Mouse (Mus musculus): ENCODE measurements at regions not wholly inside any gene's neighbourhood (a gene's known extent, or its start where the extent isn't known, plus 50 kb on each side); places are given as distances from the start of the nearest gene placed in this dataset.

DNA sequence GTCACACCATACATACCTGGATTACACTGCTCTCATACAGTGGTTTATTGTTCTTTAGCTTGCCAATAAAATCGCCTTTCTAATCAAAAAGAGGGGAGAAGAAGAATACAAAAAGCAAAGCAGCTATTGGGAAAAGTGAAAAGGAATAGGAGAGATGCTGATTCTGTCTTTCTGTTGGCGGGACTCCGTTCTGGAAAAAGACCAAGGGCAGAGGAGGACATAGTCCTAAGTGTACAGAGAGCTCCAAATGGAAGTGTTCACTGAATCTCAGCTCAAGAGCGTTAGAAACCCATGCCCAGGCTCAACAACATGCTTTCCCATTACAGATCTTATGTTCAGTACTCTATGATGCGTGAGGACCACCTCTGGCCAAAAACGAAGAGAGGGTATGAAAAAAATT, 174.4 kb upstream of the Tmem161b start:
- TF ChIP-seq CTCF (IDR thresholded peaks at IDR 0.05; ENCODE audit: low read depth, low read length) (no peak), POLR2A (IDR thresholded peaks at IDR 0.05; ENCODE audit: insufficient read depth, low read length) (no peak)

All from ES-Bruce4 (cell line).